Mouse (Mus musculus) cortical plate, adult 2 months (tissue): Measurements from ENCODE around the gene Gm14326.
"Not testable (repeated sequence)": the region's sequence is repeated elsewhere in the genome, so short reads cannot be mapped to it uniquely, and the experiment has no call there.

Source experiments
- CTCF ChIP-seq: fragments of 200-500 bp; IDR thresholded peaks from 2 replicates; pipeline ENCODE4 v1.5.1; 2011; ENCODE audit warnings: mild to moderate bottlenecking, control low read depth, low read length; ENCODE audit not compliant: insufficient read depth; ENCODE audit errors: extremely low read depth
- POLR2A ChIP-seq: fragments of 200-500 bp; IDR thresholded peaks from 2 replicates; pipeline ENCODE4 v1.6.1; 2011; ENCODE audit warnings: mild to moderate bottlenecking, low read length, control low read depth; ENCODE audit not compliant: insufficient read depth; ENCODE audit errors: extremely low read depth

DNA sequence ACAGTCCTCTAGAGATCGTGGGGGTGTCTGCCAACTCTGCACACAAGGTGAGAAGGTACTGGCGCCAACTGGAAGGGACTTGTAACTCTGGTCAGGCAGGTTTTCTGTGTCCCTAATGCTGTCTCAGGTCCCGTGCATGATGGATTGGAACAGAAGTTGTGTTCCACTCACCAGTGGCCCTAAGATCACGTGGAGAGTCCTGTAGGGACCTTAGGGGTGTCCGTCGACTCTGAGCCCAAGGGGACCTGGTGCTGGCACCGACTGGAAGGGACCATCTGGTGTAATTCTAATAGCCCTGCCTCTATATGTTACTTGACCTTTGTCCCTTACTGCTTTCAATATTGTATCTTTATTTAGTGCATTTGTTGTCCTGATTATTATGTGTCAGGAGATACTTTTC lies 17.7 kb upstream of the Gm14326 start:
- not testable (repeated sequence) for TF ChIP-seq POLR2A, CTCF
